Mouse (Mus musculus): ENCODE measurements at regions not wholly inside any gene's neighbourhood (a gene's known extent, or its start where the extent isn't known, plus 50 kb on each side); places are given as distances from the start of the nearest gene placed in this dataset.
A peak's percentile ranks its signal among the peaks of the same experiment; 100 is the strongest.

GRCm38 (mm10) chr10:122515698-122516097 is 67.4 kb downstream of the Avpr1a start:
- Histone ChIP-seq H3K4me1 (ENCODE audit: control insufficient read depth, insufficient read depth, low read length) (no peaks in the 10 kb centered on the region), H3K27ac (ENCODE audit: insufficient read depth, low read length) (no peak overlapping the region), H3K4me3 (ENCODE audit: insufficient read depth, low read length) (no peak overlapping the region)
- TF ChIP-seq CTCF (IDR thresholded peaks at IDR 0.05; ENCODE audit: extremely low read depth, insufficient read depth, low read length) (no peak), POLR2A (IDR thresholded peaks at IDR 0.05; ENCODE audit: extremely low read depth, insufficient read depth, low read length) (no peak)

GRCm38 (mm10) chr10:122519274-122519790 is 71.0 kb downstream of the Avpr1a start:
- TF ChIP-seq CTCF (IDR thresholded peaks at IDR 0.05; ENCODE audit: extremely low read depth, insufficient read depth, low read length), result no peak
- TF ChIP-seq POLR2A (IDR thresholded peaks at IDR 0.05; ENCODE audit: extremely low read depth, insufficient read depth, low read length), result no peak
- no peak overlapping the region for H3K27ac ChIP-seq (ENCODE audit: insufficient read depth, low read length)
- H3K4me3 ChIP-seq (ENCODE audit: insufficient read depth, low read length), result no peak overlapping the region
- H3K4me1 ChIP-seq (ENCODE audit: control insufficient read depth, insufficient read depth, low read length), result no peaks in the 10 kb centered on the region

GRCm38 (mm10) chr10:122519981-122520380 is 71.7 kb downstream of the Avpr1a start:
- no peaks in the 10 kb centered on the region for H3K4me1 ChIP-seq (ENCODE audit: control insufficient read depth, insufficient read depth, low read length)
- no peak overlapping the region for H3K4me3 ChIP-seq (ENCODE audit: insufficient read depth, low read length)
- no peak overlapping the region for H3K27ac ChIP-seq (ENCODE audit: insufficient read depth, low read length)
- TF ChIP-seq CTCF (IDR thresholded peaks at IDR 0.05; ENCODE audit: extremely low read depth, insufficient read depth, low read length) (no peak), POLR2A (IDR thresholded peaks at IDR 0.05; ENCODE audit: extremely low read depth, insufficient read depth, low read length) (no peak)

- Histone ChIP-seq H3K27ac (ENCODE audit: insufficient read depth, low read length) (no peak overlapping the region), H3K4me1 (ENCODE audit: control insufficient read depth, insufficient read depth, low read length) (no peaks in the 10 kb centered on the region), H3K4me3 (ENCODE audit: insufficient read depth, low read length) (no peak overlapping the region)
- TF ChIP-seq CTCF (IDR thresholded peaks at IDR 0.05; ENCODE audit: extremely low read depth, insufficient read depth, low read length) (no peak), POLR2A (IDR thresholded peaks at IDR 0.05; ENCODE audit: extremely low read depth, insufficient read depth, low read length) (no peak)
Observed at GRCm38 (mm10) chr10:122522631-122523030, 74.3 kb downstream of the Avpr1a start.

- TF ChIP-seq CTCF (IDR thresholded peaks at IDR 0.05; ENCODE audit: extremely low read depth, insufficient read depth, low read length) (no peak), POLR2A (IDR thresholded peaks at IDR 0.05; ENCODE audit: extremely low read depth, insufficient read depth, low read length) (no peak)
- H3K27ac ChIP-seq (ENCODE audit: insufficient read depth, low read length), result no peak overlapping the region
- H3K4me1 ChIP-seq (ENCODE audit: control insufficient read depth, insufficient read depth, low read length), result no peaks in the 10 kb centered on the region
- H3K4me3 ChIP-seq (ENCODE audit: insufficient read depth, low read length), result no peak overlapping the region
Observed at GRCm38 (mm10) chr10:122525360-122525759, 77.1 kb downstream of the Avpr1a start.

GRCm38 (mm10) chr10:122525807-122526206 is 77.5 kb downstream of the Avpr1a start:
- H3K4me1 ChIP-seq (ENCODE audit: control insufficient read depth, insufficient read depth, low read length), result no peaks in the 10 kb centered on the region
- no peak overlapping the region for H3K4me3 ChIP-seq (ENCODE audit: insufficient read depth, low read length)
- no peak overlapping the region for H3K27ac ChIP-seq (ENCODE audit: insufficient read depth, low read length)
- TF ChIP-seq POLR2A (IDR thresholded peaks at IDR 0.05; ENCODE audit: extremely low read depth, insufficient read depth, low read length) (no peak), CTCF (IDR thresholded peaks at IDR 0.05; ENCODE audit: extremely low read depth, insufficient read depth, low read length) (peak; percentile 14; the same call in 1 of the 2 replicates)

GRCm38 (mm10) chr10:122528222-122528621 is 79.9 kb downstream of the Avpr1a start:
- H3K4me3 ChIP-seq (ENCODE audit: insufficient read depth, low read length), result no peak overlapping the region
- no peaks in the 10 kb centered on the region for H3K4me1 ChIP-seq (ENCODE audit: control insufficient read depth, insufficient read depth, low read length)
- TF ChIP-seq POLR2A (IDR thresholded peaks at IDR 0.05; ENCODE audit: extremely low read depth, insufficient read depth, low read length) (no peak), CTCF (IDR thresholded peaks at IDR 0.05; ENCODE audit: extremely low read depth, insufficient read depth, low read length) (no peak)
- no peak overlapping the region for H3K27ac ChIP-seq (ENCODE audit: insufficient read depth, low read length)

GRCm38 (mm10) chr10:122528973-122529703 is 80.8 kb downstream of the Avpr1a start:
- Histone ChIP-seq H3K4me3 (ENCODE audit: insufficient read depth, low read length) (no peak overlapping the region), H3K27ac (ENCODE audit: insufficient read depth, low read length) (no peak overlapping the region), H3K4me1 (ENCODE audit: control insufficient read depth, insufficient read depth, low read length) (no peaks in the 10 kb centered on the region)
- TF ChIP-seq CTCF (IDR thresholded peaks at IDR 0.05; ENCODE audit: extremely low read depth, insufficient read depth, low read length) (0 out of 2 replicates have a peak, but pooled peaks have one; percentile 17), POLR2A (IDR thresholded peaks at IDR 0.05; ENCODE audit: extremely low read depth, insufficient read depth, low read length) (no peak)

- no peaks in the 10 kb centered on the region for H3K4me1 ChIP-seq (ENCODE audit: control insufficient read depth, insufficient read depth, low read length)
- H3K4me3 ChIP-seq (ENCODE audit: insufficient read depth, low read length), result no peak overlapping the region
- TF ChIP-seq POLR2A (IDR thresholded peaks at IDR 0.05; ENCODE audit: extremely low read depth, insufficient read depth, low read length) (no peak), CTCF (IDR thresholded peaks at IDR 0.05; ENCODE audit: extremely low read depth, insufficient read depth, low read length) (no peak)
- no peak overlapping the region for H3K27ac ChIP-seq (ENCODE audit: insufficient read depth, low read length)
Observed at GRCm38 (mm10) chr10:122534714-122535113, 86.4 kb downstream of the Avpr1a start.

- no peak overlapping the region for H3K4me3 ChIP-seq (ENCODE audit: insufficient read depth, low read length)
- H3K4me1 ChIP-seq (ENCODE audit: control insufficient read depth, insufficient read depth, low read length), result no peaks in the 10 kb centered on the region
- TF ChIP-seq POLR2A (IDR thresholded peaks at IDR 0.05; ENCODE audit: extremely low read depth, insufficient read depth, low read length) (no peak), CTCF (IDR thresholded peaks at IDR 0.05; ENCODE audit: extremely low read depth, insufficient read depth, low read length) (no peak)
- H3K27ac ChIP-seq (ENCODE audit: insufficient read depth, low read length), result no peak overlapping the region
Observed at GRCm38 (mm10) chr10:122535137-122535536, 86.8 kb downstream of the Avpr1a start.

Measured in cortical plate, adult 2 months (tissue).